Mouse (Mus musculus) liver, embryonic 13.5 days (tissue): Measurements from ENCODE around the gene Map7d1. TPM values are rescaled to one million over a fixed set of nuclear protein-coding genes. Genes with fewer than 3 reads are reported as not detected.
A peak's percentile ranks its signal among the peaks of the same experiment; 100 is the strongest.

Experiments used
- ATAC-seq: fragments of 200-750 bp; cut with Nextera tagmentation; 2 replicates; pipeline ENCODE4 v1.8.0; 2017; ENCODE audit warnings: low read depth, mild to moderate bottlenecking, moderate number of reproducible peaks, moderate library complexity
- DNase-seq: peaks from one replicate; pipeline ENCODE4 v3.0.0; 2022
- H3K27ac ChIP-seq: fragments of 300-500 bp; sonication (generic); 2 replicates; pipeline ENCODE4 v1.5.1; 2015; ENCODE audit warnings: moderate library complexity, mild to moderate bottlenecking, inconsistent platforms
- H3K27me3 ChIP-seq: fragments of 300-500 bp; sonication (generic); 2 replicates; pipeline ENCODE4 v1.6.1; 2015; ENCODE audit warnings: mild to moderate bottlenecking, inconsistent platforms
- H3K36me3 ChIP-seq: fragments of 300-500 bp; sonication (generic); 2 replicates; pipeline ENCODE4 v1.6.1; 2015; ENCODE audit warnings: mild to moderate bottlenecking, inconsistent platforms
- H3K4me1 ChIP-seq: fragments of 300-500 bp; sonication (generic); replicated peaks from 2 replicates; pipeline ENCODE4 v1.6.1; 2015; ENCODE audit warnings: inconsistent platforms
- H3K4me2 ChIP-seq: fragments of 300-500 bp; sonication (generic); 2 replicates; pipeline ENCODE4 v1.6.1; 2015; ENCODE audit warnings: inconsistent platforms, mild to moderate bottlenecking, moderate library complexity
- H3K4me3 ChIP-seq: fragments of 300-500 bp; sonication (generic); replicated peaks from 2 replicates; pipeline ENCODE4 v1.5.1; 2015; ENCODE audit warnings: mild to moderate bottlenecking, inconsistent platforms
- H3K9ac ChIP-seq: fragments of 300-500 bp; sonication (generic); 2 replicates; pipeline ENCODE4 v1.6.1; 2015; ENCODE audit warnings: mild to moderate bottlenecking, inconsistent platforms
- H3K9me3 ChIP-seq: fragments of 300-500 bp; sonication (generic); replicated peaks from 2 replicates; pipeline ENCODE4 v1.6.1; 2016; ENCODE audit warnings: inconsistent platforms
- WGBS: fragments of 180-500 bp; shearing (Covaris S2); methylation state at CpG from one replicate; pipeline ENCODE4 v1.1.7; 2015; ENCODE audit not compliant: insufficient replicate concordance; 5-methylcytosine and 5-hydroxymethylcytosine counted together
- polyA plus RNA-seq: library from polyadenylated mRNA; unstranded; fragments of >200 nt; fragmentation: Nextera tagmentation; extraction: Ambion mirVana; gene quantifications from 2 replicates; pipeline ENCODE4 v1.2.1, GENCODE M21; 2015

Map7d1 gene
- polyA plus RNA-seq, 1 experiment from 2014 or later, result 6.6 TPM

DNA sequence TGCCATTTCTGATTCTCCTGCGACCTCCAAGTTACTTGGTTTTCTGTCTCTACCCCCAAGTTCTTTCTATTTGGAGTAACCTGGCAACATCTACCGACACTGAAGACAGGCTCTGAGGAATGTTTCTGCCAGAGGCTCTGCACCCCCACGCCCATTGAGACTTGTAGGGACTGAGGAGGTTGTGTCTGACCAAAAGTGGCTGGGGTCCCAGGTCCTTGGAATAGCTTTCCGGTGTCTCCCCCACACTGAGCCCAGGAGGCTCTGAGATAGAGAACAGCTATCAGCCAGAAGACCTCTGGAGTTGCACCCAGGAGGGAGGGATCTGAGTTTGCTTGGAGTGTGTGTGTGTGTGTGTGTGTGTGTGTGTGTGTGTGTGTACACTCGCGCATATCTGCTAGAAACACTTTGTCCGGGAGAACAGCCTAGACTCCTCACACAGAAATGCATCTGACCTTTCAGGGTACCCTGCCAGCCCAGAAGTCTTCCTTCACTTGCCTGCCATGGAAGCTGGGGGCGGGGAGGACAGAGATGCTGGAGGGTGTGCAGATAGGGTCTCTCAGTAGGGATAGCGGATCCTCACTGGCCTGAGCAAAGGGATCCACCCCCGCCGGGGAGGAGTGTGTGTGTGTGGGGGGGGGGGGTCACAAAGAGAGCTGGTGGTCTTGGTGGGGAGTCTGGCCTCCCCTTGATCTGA, 31.3 kb upstream of the Map7d1 start:
- WGBS, result 36% methylated on average over 11 of the region's 11 CpGs
- Histone ChIP-seq H3K27ac (no peak overlapping the region), H3K27me3 (peaks cover 85% of the 10 kb centered on the region), H3K36me3 (no peaks in the 10 kb centered on the region), H3K4me2 (no peak overlapping the region; the same call in 1 of the 2 replicates), H3K4me3 (peak overlapping the region; percentile 50; the same call in 1 of the 2 replicates), H3K9ac (no peak overlapping the region), H3K9me3 (no peaks in the 10 kb centered on the region), H3K4me1 (peaks cover 7% of the 10 kb centered on the region)
- no peak for ATAC-seq
- DNase-seq, result no peak

DNA sequence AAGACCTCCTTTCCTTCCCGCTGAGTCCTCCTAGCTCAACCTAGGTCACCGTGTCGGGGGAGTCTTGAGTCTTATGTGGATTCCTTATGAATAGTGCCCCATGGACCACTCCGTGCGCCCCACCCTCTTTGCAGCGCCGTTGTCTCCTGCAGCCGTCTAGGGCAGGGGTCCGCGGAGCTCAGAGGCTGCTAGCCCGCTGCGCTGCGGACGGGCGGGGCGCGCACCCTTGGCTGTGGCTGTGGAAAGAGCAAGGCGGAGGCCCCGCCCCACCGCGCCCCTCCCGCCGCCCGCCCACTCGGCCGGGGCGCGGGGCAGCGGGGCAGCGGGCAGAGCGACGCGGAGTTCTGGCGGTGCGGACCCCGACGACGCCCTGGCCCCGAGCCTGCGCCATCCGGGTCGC, 30.3 kb upstream of the Map7d1 start, which contains the start of gene Col8a2:
Col8a2 (plus strand) TSS at position 302 of the 400 bp plus-strand sequence.
- Histone ChIP-seq H3K27ac (no peak within 1 kb of the TSS), H3K4me2 (peak within 1 kb of the TSS; percentile 57), H3K9ac (no peak within 1 kb of the TSS), H3K9me3 (no peaks in the 10 kb centered on the region), H3K4me1 (peaks cover 7% of the 10 kb centered on the region), H3K4me3 (peak within 1 kb of the TSS; percentile 50), H3K27me3 (peaks cover 85% of the 10 kb centered on the region), H3K36me3 (no peaks in the 10 kb centered on the region)
- WGBS, result 3% methylated on average over 42 of the region's 42 CpGs
- ATAC-seq (0 out of 2 replicates have a peak, but pooled peaks have one; percentile 45), DNase-seq (no peak)

DNA sequence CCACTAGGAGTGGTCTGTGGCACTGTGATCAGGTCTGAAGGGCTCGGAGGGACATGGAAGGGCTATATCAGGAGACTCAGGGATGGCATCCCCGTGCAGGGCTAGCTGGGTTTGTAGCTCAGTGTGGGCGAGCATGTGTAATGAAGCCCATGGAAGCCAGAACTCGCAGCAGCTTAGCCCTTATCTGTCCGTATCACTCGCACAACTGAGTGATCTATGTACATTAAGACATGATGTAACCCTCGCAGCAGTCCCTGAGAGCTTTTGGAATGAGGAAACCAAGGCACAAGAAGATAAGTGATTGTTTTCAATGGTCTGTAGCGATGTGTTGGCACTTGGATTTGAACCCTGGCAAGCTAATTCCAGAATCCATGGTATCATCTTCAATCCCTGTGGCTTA, 27.4 kb upstream of the Map7d1 start:
- Histone ChIP-seq H3K4me3 (no peak overlapping the region), H3K9me3 (no peaks in the 10 kb centered on the region), H3K27ac (no peak overlapping the region), H3K4me2 (no peak overlapping the region), H3K4me1 (peaks cover 7% of the 10 kb centered on the region), H3K27me3 (peaks cover 59% of the 10 kb centered on the region), H3K36me3 (no peaks in the 10 kb centered on the region), H3K9ac (no peak overlapping the region)
- WGBS, result 35% methylated on average over 8 of the region's 8 CpGs
- DNase-seq (no peak), ATAC-seq (no peak)

DNA sequence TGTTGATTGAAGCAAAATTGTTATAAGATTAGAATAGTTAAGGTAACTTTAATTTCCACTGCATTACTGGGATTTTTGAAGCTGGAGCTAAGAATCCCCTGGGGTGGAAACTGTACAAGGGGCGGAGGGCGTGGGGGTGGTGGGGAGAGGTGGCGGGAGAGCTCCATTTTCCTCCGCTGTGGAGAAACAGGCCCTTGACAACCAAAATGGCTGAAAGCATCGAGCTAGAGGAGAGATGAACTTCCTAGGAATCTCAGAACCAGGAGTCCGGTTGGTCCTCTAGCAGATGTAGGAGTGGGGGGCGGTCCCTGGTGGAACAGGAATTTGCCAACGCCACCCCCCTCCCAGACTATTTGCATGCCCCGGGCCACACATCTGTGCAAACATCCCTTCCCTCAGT, 25.6 kb upstream of the Map7d1 start:
- Histone ChIP-seq H3K9me3 (no peaks in the 10 kb centered on the region), H3K4me1 (peaks cover 9% of the 10 kb centered on the region), H3K27ac (no peak overlapping the region), H3K9ac (no peak overlapping the region), H3K4me3 (no peak overlapping the region), H3K36me3 (no peaks in the 10 kb centered on the region), H3K4me2 (no peak overlapping the region), H3K27me3 (peaks cover 40% of the 10 kb centered on the region)
- 60% methylated on average over 9 of the region's 9 CpGs for WGBS
- ATAC-seq (no peak), DNase-seq (no peak)

DNA sequence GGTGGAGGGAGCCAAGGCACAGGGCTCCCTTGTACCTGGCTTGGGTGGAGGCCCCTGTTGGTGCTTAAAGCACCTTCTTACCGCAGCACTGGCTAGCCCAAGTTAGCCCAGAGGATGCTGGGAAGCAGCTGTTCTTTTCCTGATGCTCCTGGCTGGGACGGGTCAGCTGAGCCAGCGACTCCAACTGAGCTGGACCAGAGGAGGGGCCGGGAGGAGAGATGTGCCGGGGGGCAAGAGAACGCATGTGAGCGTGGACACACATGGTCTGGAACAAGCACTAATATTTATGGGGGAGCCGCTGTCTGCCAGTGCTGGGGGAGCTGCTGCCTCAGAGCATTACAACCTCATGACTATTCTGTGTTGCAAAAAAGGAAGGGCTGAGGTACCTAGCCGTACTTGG, 22.8 kb upstream of the Map7d1 start:
- Histone ChIP-seq H3K4me3 (no peak overlapping the region), H3K4me2 (no peak overlapping the region), H3K27ac (no peak overlapping the region), H3K4me1 (0 out of 2 replicates have a peak, but pooled peaks cover 4% of the 10 kb centered on the region), H3K9ac (no peak overlapping the region), H3K9me3 (no peaks in the 10 kb centered on the region), H3K27me3 (peaks cover 15% of the 10 kb centered on the region), H3K36me3 (peaks cover 15% of the 10 kb centered on the region)
- 71% methylated on average over 9 of the region's 9 CpGs for WGBS
- ATAC-seq (no peak), DNase-seq (no peak)

DNA sequence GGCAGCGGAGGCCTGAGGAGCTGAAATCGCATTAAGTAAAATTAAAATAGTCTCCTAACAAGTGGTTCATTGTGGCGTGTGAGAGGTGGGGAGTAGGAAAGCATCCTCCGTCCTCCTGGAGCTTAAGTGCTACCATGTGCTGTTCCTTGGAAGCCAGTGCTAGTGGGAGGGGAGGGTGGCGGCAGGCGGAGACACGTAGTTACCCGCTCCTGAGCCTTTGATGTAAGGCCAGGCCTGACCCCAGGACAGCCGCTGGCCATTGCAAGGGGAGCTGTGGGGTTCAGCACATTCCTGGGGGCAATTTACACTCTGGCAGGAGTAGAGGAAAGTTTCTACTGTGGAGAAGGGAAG, 22.4 kb upstream of the Map7d1 start:
- no peak for ATAC-seq
- no peak overlapping the region for H3K4me3 ChIP-seq
- no peak for DNase-seq

DNA sequence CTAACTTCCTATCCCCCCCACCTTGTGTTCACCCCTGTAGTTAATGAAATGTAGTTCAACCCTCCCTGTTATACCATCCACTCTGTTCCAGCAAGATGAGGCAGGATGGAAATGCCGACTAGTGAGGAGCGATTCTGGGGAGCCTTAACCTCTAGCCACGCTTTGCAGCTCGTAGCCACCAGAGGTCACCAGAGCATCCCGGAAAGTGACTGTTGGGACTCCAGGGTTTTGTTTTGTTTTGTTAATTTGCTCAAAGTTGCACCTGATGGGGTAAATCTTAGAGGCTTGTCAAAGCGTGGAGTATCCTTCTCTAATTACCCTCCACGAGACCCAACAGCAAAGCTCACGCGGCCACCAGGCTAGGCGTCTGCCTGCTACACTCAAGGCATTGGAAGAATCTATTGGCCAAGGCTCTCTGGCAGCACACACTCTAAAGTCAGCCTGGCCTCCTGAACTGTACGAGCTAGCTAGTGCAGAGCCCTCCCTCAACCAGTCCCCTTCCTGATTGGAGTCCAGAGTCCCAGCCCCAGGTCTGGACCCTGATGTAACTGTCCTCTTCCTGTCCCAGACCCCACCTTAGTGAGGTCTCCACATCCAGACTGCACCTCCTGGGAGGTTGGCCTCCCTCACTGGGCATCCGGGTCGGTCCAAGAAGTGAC, 21.9 kb upstream of the Map7d1 start:
- Histone ChIP-seq H3K4me3 (no peak overlapping the region), H3K4me2 (peak overlapping the region; percentile 9; the same call in 1 of the 2 replicates), H3K4me1 (0 out of 2 replicates have a peak, but pooled peaks cover 4% of the 10 kb centered on the region), H3K36me3 (peaks cover 24% of the 10 kb centered on the region), H3K27me3 (peaks cover 6% of the 10 kb centered on the region; the same call in 1 of the 2 replicates), H3K9me3 (no peaks in the 10 kb centered on the region), H3K27ac (no peak overlapping the region), H3K9ac (no peak overlapping the region; the same call in 1 of the 2 replicates)
- WGBS, result 17% methylated on average over 13 of the region's 13 CpGs
- 0 out of 2 replicates have a peak, but pooled peaks have one; percentile 41 for ATAC-seq
- DNase-seq, result no peak

More for the DNA sequence above, 22.4 kb upstream of the Map7d1 start:
- Histone ChIP-seq H3K27ac (no peak overlapping the region), H3K4me2 (no peak overlapping the region), H3K4me1 (0 out of 2 replicates have a peak, but pooled peaks cover 4% of the 10 kb centered on the region), H3K27me3 (peaks cover 11% of the 10 kb centered on the region), H3K9ac (no peak overlapping the region; the same call in 1 of the 2 replicates), H3K36me3 (peaks cover 19% of the 10 kb centered on the region), H3K9me3 (no peaks in the 10 kb centered on the region)
- WGBS, result 63% methylated on average over 9 of the region's 9 CpGs

DNA sequence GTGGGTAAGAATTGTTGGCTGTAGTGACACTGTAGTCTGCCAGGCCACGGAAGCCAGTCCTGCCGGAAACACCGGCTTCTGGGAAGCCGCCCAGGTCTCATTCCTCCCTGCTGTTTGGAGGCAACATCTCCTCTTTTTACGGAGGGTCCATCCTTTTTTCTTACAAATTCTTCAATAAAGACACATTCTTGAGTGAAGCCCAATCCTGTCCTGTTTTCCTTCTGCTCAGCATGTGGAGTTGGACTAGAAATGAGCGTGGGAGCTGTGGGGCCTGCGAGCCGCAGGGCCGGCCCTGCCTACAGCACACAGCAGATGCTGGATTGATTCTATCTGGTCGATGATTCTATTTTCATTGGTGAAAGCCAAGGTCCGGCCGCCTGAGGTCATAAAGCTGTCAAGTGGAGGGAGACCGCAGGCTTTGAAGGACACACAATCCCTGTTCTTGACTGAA, 19.6 kb upstream of the Map7d1 start:
- peaks cover 30% of the 10 kb centered on the region for H3K36me3 ChIP-seq
- DNase-seq, result no peak
- no peaks in the 10 kb centered on the region for H3K27me3 ChIP-seq
- H3K4me1 ChIP-seq, result 0 out of 2 replicates have a peak, but pooled peaks cover 4% of the 10 kb centered on the region
- no peaks in the 10 kb centered on the region for H3K9me3 ChIP-seq
- no peak overlapping the region for H3K9ac ChIP-seq
- H3K4me3 ChIP-seq, result no peak overlapping the region
- H3K27ac ChIP-seq, result no peak overlapping the region
- no peak overlapping the region for H3K4me2 ChIP-seq
- 86% methylated on average over 13 of the region's 13 CpGs for WGBS
- no peak for ATAC-seq

DNA sequence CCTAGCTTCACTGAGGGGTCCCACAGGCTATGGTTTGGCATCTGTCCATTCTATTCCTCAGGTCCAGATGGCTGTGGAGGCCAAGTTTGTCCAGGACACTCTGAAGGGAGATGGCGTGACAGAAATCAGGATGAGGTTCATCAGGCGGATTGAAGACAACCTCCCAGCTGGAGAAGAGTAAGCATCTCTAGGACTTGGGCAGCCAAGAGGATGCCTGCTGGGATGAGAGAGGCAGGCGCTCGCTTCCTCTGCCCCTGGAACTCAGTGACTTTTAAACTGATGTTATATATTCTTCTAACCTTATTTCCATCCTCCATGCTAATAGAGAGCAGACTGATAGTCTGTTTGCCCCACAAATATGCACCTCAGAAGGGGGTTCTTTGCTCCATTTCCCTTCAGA, 18.9 kb upstream of the Map7d1 start:
- no peak for ATAC-seq

DNA sequence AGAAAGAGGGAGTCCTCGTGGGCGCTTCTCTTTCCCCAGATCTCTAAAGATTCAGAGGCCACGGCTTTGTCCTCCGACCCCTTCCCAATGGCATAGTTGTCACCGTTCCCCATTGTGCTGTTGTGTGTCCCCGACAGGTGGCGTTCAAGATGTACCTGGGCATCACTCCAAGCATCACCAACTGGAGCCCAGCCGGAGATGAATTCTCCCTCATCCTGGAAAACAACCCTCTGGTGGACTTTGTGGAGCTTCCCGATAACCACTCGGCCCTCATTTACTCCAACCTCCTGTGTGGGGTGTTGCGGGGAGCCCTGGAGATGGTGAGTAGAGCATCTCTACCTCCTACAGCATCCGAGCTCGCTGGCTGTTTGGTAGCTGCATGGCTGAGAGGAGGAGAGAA, 17.6 kb upstream of the Map7d1 start:
- ATAC-seq, result no peak
- peaks cover 30% of the 10 kb centered on the region for H3K36me3 ChIP-seq

More for the DNA sequence above, 18.9 kb upstream of the Map7d1 start:
- DNase-seq, result no peak
- Histone ChIP-seq H3K27ac (no peak overlapping the region), H3K36me3 (peaks cover 30% of the 10 kb centered on the region), H3K9ac (no peak overlapping the region), H3K27me3 (no peaks in the 10 kb centered on the region), H3K4me1 (0 out of 2 replicates have a peak, but pooled peaks cover 4% of the 10 kb centered on the region), H3K9me3 (no peaks in the 10 kb centered on the region), H3K4me3 (no peak overlapping the region), H3K4me2 (no peak overlapping the region)
- WGBS, result 84% methylated on average over 4 of the region's 4 CpGs

DNA sequence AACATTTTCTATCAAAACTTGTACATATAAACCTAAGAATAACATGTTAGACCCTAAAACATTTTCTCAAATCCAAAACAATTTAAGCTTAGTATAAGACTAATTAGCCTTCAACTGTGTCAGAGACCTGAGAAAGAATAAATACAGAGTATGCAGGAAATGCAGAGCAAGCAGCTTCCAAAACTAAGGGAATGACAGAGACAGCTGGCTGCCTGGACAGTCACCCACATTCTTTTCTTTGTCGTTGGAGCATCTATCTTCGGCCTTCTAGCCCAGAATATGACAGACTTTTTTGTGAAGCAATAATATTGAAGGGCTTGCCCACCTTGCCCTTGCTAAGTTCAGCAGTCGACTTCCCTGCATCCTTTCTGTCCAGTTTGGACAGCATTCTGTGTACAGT, 13.1 kb upstream of the Map7d1 start:
- Histone ChIP-seq H3K36me3 (peaks cover 18% of the 10 kb centered on the region), H3K4me2 (no peak overlapping the region), H3K27me3 (no peaks in the 10 kb centered on the region), H3K9ac (no peak overlapping the region), H3K4me3 (no peak overlapping the region), H3K4me1 (no peaks in the 10 kb centered on the region), H3K27ac (no peak overlapping the region), H3K9me3 (no peaks in the 10 kb centered on the region)
- WGBS, result 59% methylated on average over 3 of the region's 3 CpGs
- ATAC-seq (no peak), DNase-seq (no peak)

More for the DNA sequence above, 17.6 kb upstream of the Map7d1 start:
- no peaks in the 10 kb centered on the region for H3K9me3 ChIP-seq
- H3K27ac ChIP-seq, result no peak overlapping the region
- no peak for DNase-seq
- no peaks in the 10 kb centered on the region for H3K27me3 ChIP-seq
- WGBS, result 81% methylated on average over 13 of the region's 13 CpGs
- no peak overlapping the region for H3K4me3 ChIP-seq
- no peak overlapping the region for H3K9ac ChIP-seq
- H3K4me1 ChIP-seq, result 0 out of 2 replicates have a peak, but pooled peaks cover 4% of the 10 kb centered on the region
- H3K4me2 ChIP-seq, result no peak overlapping the region
